Mouse (Mus musculus) small intestine, adult 2 months (tissue): Measurements from ENCODE around the gene Tia1.

Experiments
- CTCF ChIP-seq: fragments of 200-500 bp; IDR thresholded peaks from 2 replicates; pipeline ENCODE4 v1.5.1; 2012; ENCODE audit warnings: low read depth, mild to moderate bottlenecking, control low read depth, inconsistent platforms, low read length, moderate library complexity, mixed read lengths; ENCODE audit not compliant: insufficient replicate concordance, insufficient read length; ENCODE audit errors: extremely low read depth
- POLR2A ChIP-seq: fragments of 200-500 bp; IDR thresholded peaks from 2 replicates; pipeline ENCODE4 v1.6.1; 2012; ENCODE audit warnings: low read depth, mild to moderate bottlenecking, control low read depth, inconsistent platforms, low read length, moderate library complexity

DNA sequence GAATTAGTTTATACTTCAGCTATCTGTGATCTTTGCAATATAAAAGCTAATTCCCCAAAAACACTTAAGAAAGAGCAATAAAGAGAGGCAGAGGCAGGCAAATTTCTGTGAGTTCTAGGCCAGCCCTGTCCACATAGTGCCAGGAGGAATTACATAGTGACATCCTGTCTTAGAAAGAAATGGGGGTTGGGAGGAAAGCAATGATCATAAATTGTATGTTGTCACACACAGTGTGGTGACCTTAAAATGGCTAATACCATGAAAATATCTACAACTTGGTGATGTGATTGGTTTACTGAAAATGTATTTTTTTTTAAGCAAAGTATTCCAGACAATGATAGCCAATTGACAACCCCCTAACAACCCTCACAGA is 75.8 kb downstream of the Tia1 start:
- TF ChIP-seq POLR2A (no peak), CTCF (no peak)
